15 mouse cellular contexts compared by ENCODE assay signal in genomic region chr9:67182006-67182405, GRCm38 (mm10).
DNase-seq lines count a peak whose midpoint lies in the region; ATAC-seq lines count a peak whose summit lies in the region.
"Had no signal": no experiment of that assay in that cellular context is flagged by ENCODE, and none has a peak within 500 bp of the region (broad histone marks: within the 10 kb centered on the region; RNA-seq: fewer than 3 reads in every experiment).

No protein-coding gene starts in this region.

- H3K9me3 ChIP-seq in heart, embryonic 10.5 days: no peaks in the 10 kb centered on the region
- H3K9me3 ChIP-seq in limb, embryonic 15.5 days: no peaks in the 10 kb centered on the region

- 42% methylated on average over 6 of the region's 6 CpGs for WGBS in heart, embryonic 10.5 days
- WGBS in limb, embryonic 15.5 days: 17% methylated on average over 6 of the region's 6 CpGs

- 0 out of 2 replicates have a peak, but pooled peaks cover 2% of the 10 kb centered on the region for H3K36me3 ChIP-seq in heart, embryonic 10.5 days
- no peaks in the 10 kb centered on the region for H3K36me3 ChIP-seq in limb, embryonic 15.5 days

- no peaks in the 10 kb centered on the region for H3K27me3 ChIP-seq in heart, embryonic 10.5 days (ENCODE audit: insufficient read depth, poor library complexity, severe bottlenecking)
- H3K27me3 ChIP-seq in limb, embryonic 15.5 days: no peaks in the 10 kb centered on the region

- intact Hi-C loops in heart, postnatal 14 days (cut with DNase I): no loop called here

- ATAC-seq in limb, embryonic 15.5 days (ENCODE audit: insufficient number of reproducible peaks, low FRiP score, low TSS enrichment, low read depth): peak; percentile 62
- ATAC-seq: forebrain, postnatal 0 days had no signal

- no peak overlapping the region for H3K4me3 ChIP-seq in heart, embryonic 10.5 days
- H3K4me3 ChIP-seq in limb, embryonic 15.5 days: no peak overlapping the region
- H3K4me3 ChIP-seq: myocyte had no signal

- peak overlapping the region; percentile 59 for H3K27ac ChIP-seq in heart, embryonic 10.5 days
- peak overlapping the region; percentile 71 for H3K27ac ChIP-seq in limb, embryonic 15.5 days

- no peak for DNase-seq in heart, embryonic 10.5 days (ENCODE audit: low spot score)
- no peak for DNase-seq in heart, postnatal 14 days
- peak; percentile 68 for DNase-seq in embryo, embryonic 10.5 days (ENCODE audit: low spot score)
- peak; percentile 86 for DNase-seq in forelimb bud, embryonic 11.5 days (ENCODE audit: low read depth, low spot score)
- no peak for DNase-seq in urinary bladder, postnatal 10 days (ENCODE audit: low spot score)
- no peak for DNase-seq in urinary bladder, postnatal 25 days (ENCODE audit: low spot score)
- DNase-seq in cerebellum, postnatal 10 days: no peak
- DNase-seq: B cell, adult 2 months; cerebellum, adult 11-12 months; forebrain, postnatal 0 days; layer of hippocampus, adult 9-11 months; lung, adult 2 months; right cerebral cortex, postnatal 4 days had no signal

- no peak overlapping the region for H3K9ac ChIP-seq in limb, embryonic 15.5 days
- H3K9ac ChIP-seq: forebrain, postnatal 0 days had no signal

- peaks cover 28% of the 10 kb centered on the region for H3K4me1 ChIP-seq in heart, embryonic 10.5 days
- peaks cover 39% of the 10 kb centered on the region for H3K4me1 ChIP-seq in limb, embryonic 15.5 days

- H3K4me2 ChIP-seq in limb, embryonic 15.5 days: no peak overlapping the region

Comparison
In these comparisons a context has a peak if more than half of its experiments do, and no peak if none do; other contexts are left out.
1. DNase-seq: peak in embryo, embryonic 10.5 days (single experiment) and forelimb bud, embryonic 11.5 days (single experiment); none in heart, embryonic 10.5 days (single experiment), heart, postnatal 14 days (0 of 2), urinary bladder, postnatal 10 days (single experiment), urinary bladder, postnatal 25 days (single experiment) and cerebellum, postnatal 10 days (0 of 2).